Comparison of ENCODE assay signal across 13 mouse cellular contexts in the genomic region with DNA sequence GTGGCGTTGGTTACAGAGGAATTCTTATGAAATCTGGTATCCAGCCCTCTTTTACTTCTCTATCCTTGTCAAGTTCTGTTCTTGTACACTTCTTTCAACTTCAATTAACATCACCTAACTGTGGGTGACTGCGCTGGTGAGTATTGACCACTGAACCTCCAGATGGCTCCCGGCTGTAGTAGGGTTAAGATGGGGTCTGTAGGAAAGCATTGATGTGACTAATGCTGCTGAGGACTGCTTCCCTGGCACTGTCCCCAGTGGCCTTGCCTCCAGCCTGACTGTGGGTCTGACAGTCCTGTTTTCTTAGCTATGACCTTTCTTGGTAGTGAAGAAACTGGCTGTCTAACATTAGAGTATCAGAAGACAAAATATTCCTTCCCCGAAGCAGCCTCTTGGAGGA. TPM values are rescaled to one million over a fixed set of nuclear protein-coding genes. Genes with fewer than 3 reads are reported as not detected.
DNase-seq lines count a peak whose midpoint lies in the region; ATAC-seq lines count a peak whose summit lies in the region.
"Had no signal": no experiment of that assay in that cellular context is flagged by ENCODE, and none has a peak within 500 bp of the region (broad histone marks: within the 10 kb centered on the region; RNA-seq: fewer than 3 reads in every experiment).

No protein-coding gene starts in this region.

- no peak overlapping the region for H3K4me3 ChIP-seq in heart, embryonic 14.5 days (ENCODE audit: control insufficient read depth in 1 of 2, insufficient read depth in 1 of 2, low read depth in 1 of 2, low read length in 2 of 2)
- H3K4me3 ChIP-seq in liver, embryonic 12.5 days: no peak overlapping the region
- H3K4me3 ChIP-seq: embryonic facial prominence, embryonic 12.5 days; hindbrain, embryonic 12.5 days; limb, embryonic 13.5 days; midbrain, embryonic 12.5 days had no signal

- ATAC-seq in heart, embryonic 14.5 days (ENCODE audit: insufficient number of reproducible peaks, insufficient read depth, low FRiP score, low read depth): peak; percentile 33; the same call in 1 of the 2 replicates
- ATAC-seq in liver, embryonic 12.5 days: no peak

- peaks cover 2 to 43% of the 10 kb centered on the region in 2 experiments; a peak in 3 of 4 replicates for H3K4me1 ChIP-seq in heart, embryonic 14.5 days (ENCODE audit: control insufficient read depth in 2 of 2, insufficient read depth in 2 of 2, low read length in 2 of 2)
- H3K4me1 ChIP-seq in liver, embryonic 12.5 days: no peaks in the 10 kb centered on the region
- H3K4me1 ChIP-seq: embryonic facial prominence, embryonic 12.5 days; limb, embryonic 13.5 days had no signal

- H3K9ac ChIP-seq in heart, embryonic 14.5 days (ENCODE audit: low read length): no peak overlapping the region
- no peak overlapping the region for H3K9ac ChIP-seq in liver, embryonic 12.5 days
- H3K9ac ChIP-seq: embryonic facial prominence, embryonic 12.5 days; hindbrain, embryonic 12.5 days; limb, embryonic 13.5 days; midbrain, embryonic 12.5 days had no signal

- peaks cover 86% of the 10 kb centered on the region for H3K36me3 ChIP-seq in heart, embryonic 14.5 days (ENCODE audit: control insufficient read depth, insufficient read depth, low read length)
- no peaks in the 10 kb centered on the region for H3K36me3 ChIP-seq in liver, embryonic 12.5 days
- H3K36me3 ChIP-seq: embryonic facial prominence, embryonic 12.5 days; midbrain, embryonic 12.5 days had no signal

- H3K9me3 ChIP-seq in heart, embryonic 14.5 days (ENCODE audit: control insufficient read depth, low read length): no peaks in the 10 kb centered on the region
- no peaks in the 10 kb centered on the region for H3K9me3 ChIP-seq in liver, embryonic 12.5 days (replicated peaks)
- H3K9me3 ChIP-seq: embryonic facial prominence, embryonic 12.5 days; hindbrain, embryonic 12.5 days; limb, embryonic 13.5 days; midbrain, embryonic 12.5 days had no signal

- H3K27ac ChIP-seq in heart, embryonic 14.5 days (replicated peaks in 1 of 2; ENCODE audit: control insufficient read depth in 1 of 2, insufficient read depth in 1 of 2, low read depth in 2 of 2, low read length in 2 of 2): peak overlapping the region; percentile 60 to 65
- H3K27ac ChIP-seq in liver, embryonic 12.5 days: no peak overlapping the region
- H3K27ac ChIP-seq: embryonic facial prominence, embryonic 12.5 days; hindbrain, embryonic 12.5 days; limb, embryonic 13.5 days; midbrain, embryonic 12.5 days had no signal

- no peaks in the 10 kb centered on the region for H3K27me3 ChIP-seq in heart, embryonic 14.5 days (ENCODE audit: control insufficient read depth, insufficient read depth, low read length)
- H3K27me3 ChIP-seq in liver, embryonic 12.5 days (replicated peaks): no peaks in the 10 kb centered on the region
- H3K27me3 ChIP-seq: embryonic facial prominence, embryonic 12.5 days; hindbrain, embryonic 12.5 days; limb, embryonic 13.5 days; midbrain, embryonic 12.5 days had no signal

- 80% methylated on average over 4 of the region's 4 CpGs for WGBS in heart, embryonic 14.5 days
- WGBS in liver, embryonic 12.5 days (ENCODE audit: insufficient replicate concordance): 72% methylated on average over 4 of the region's 4 CpGs

- no peak overlapping the region for H3K4me2 ChIP-seq in heart, embryonic 14.5 days (ENCODE audit: low read length)
- no peak overlapping the region for H3K4me2 ChIP-seq in liver, embryonic 12.5 days
- H3K4me2 ChIP-seq: embryonic facial prominence, embryonic 12.5 days; hindbrain, embryonic 12.5 days; limb, embryonic 13.5 days; midbrain, embryonic 12.5 days had no signal

- DNase-seq in kidney, postnatal 10 days: peak; percentile 47
- DNase-seq in kidney, postnatal 25 days: no peak
- DNase-seq in adrenal gland, postnatal 14 days: peak; percentile 79
- peak; percentile 47 for DNase-seq in lung, postnatal 36 days
- DNase-seq in spleen, adult 12 weeks (ENCODE audit: low spot score): no peak
- no peak for DNase-seq in frontal cortex, postnatal 14 days (ENCODE audit: low spot score in 2 of 2)

RNA-seq across cellular contexts. Expression of gene Gm11096, which starts 38.4 kb away (rescaled TPM):
- total RNA-seq in adrenal gland, postnatal 14 days (2021): not detected in 2 replicates
- polyA plus RNA-seq in heart, embryonic 14.5 days (2014; fragmentation: Nextera tagmentation; extraction: Ambion mirVana): not detected in 2 replicates
- polyA plus RNA-seq in liver, embryonic 12.5 days (2016; fragmentation: Nextera tagmentation; extraction: Ambion mirVana): not detected in 2 replicates
- total RNA-seq: MEL had no signal
- polyA plus RNA-seq: embryonic facial prominence, embryonic 12.5 days; hindbrain, embryonic 12.5 days; limb, embryonic 13.5 days; midbrain, embryonic 12.5 days had no signal

Comparison
In these comparisons a context has a peak if more than half of its experiments do, and no peak if none do; other contexts are left out.
1. DNase-seq: peak in kidney, postnatal 10 days (single experiment), adrenal gland, postnatal 14 days (single experiment) and lung, postnatal 36 days (single experiment); none in kidney, postnatal 25 days (0 of 2), spleen, adult 12 weeks (single experiment) and frontal cortex, postnatal 14 days (0 of 2).